Mouse (Mus musculus): ENCODE measurements around the gene C87436.

C87436 gene

GRCm38 (mm10) chr6:86426358-86426757 lies 11.8 kb upstream of the C87436 start, which contains the start of gene Gm44790:
Gene Gm44790 (plus strand): TSS chr6:86426658.
- no peak for DNase-seq (ENCODE audit: low read depth)

GRCm38 (mm10) chr6:86431531-86431930 lies 6.6 kb upstream of the C87436 start:
- no peak for DNase-seq (ENCODE audit: low read depth)

- DNase-seq (ENCODE audit: low read depth): no peak
Observed at GRCm38 (mm10) chr6:86433696-86434095, 4.5 kb upstream of the C87436 start.

GRCm38 (mm10) chr6:86437711-86438110 lies 463 bp upstream of the C87436 start:
- peak; percentile 51 for DNase-seq (ENCODE audit: low read depth)

GRCm38 (mm10) chr6:86439119-86439496 lies 934 bp downstream of the C87436 start:
- no peak for DNase-seq (ENCODE audit: low read depth)

- no peak for DNase-seq (ENCODE audit: low read depth)
Observed at GRCm38 (mm10) chr6:86439531-86439930, 1.4 kb downstream of the C87436 start.

- DNase-seq (ENCODE audit: low read depth): no peak
Observed at GRCm38 (mm10) chr6:86441571-86441970, 3.4 kb downstream of the C87436 start.

GRCm38 (mm10) chr6:86445551-86445950 lies 7.4 kb downstream of the C87436 start:
- DNase-seq (ENCODE audit: low read depth): no peak

GRCm38 (mm10) chr6:86446927-86447568 lies 8.9 kb downstream of the C87436 start:
- DNase-seq (ENCODE audit: low read depth): no peak

- no peak for DNase-seq (ENCODE audit: low read depth)
Observed at GRCm38 (mm10) chr6:86456727-86457126, 18.6 kb downstream of the C87436 start.

- DNase-seq (ENCODE audit: low read depth): no peak
Observed at GRCm38 (mm10) chr6:86463079-86463478, 24.9 kb downstream of the C87436 start.

GRCm38 (mm10) chr6:86471317-86471716 lies 33.1 kb downstream of the C87436 start:
- DNase-seq (ENCODE audit: low read depth): no peak

- no peak for DNase-seq (ENCODE audit: low read depth)
Observed at GRCm38 (mm10) chr6:86471760-86472099, 33.6 kb downstream of the C87436 start.

GRCm38 (mm10) chr6:86472100-86472955 lies 34.2 kb downstream of the C87436 start:
- peak; percentile 98 for DNase-seq (ENCODE audit: low read depth)

- DNase-seq (ENCODE audit: low read depth): no peak
Observed at GRCm38 (mm10) chr6:86473077-86473476, 34.9 kb downstream of the C87436 start.

GRCm38 (mm10) chr6:86474072-86474471 lies 35.9 kb downstream of the C87436 start:
- DNase-seq (ENCODE audit: low read depth): no peak

- no peak for DNase-seq (ENCODE audit: low read depth)
Observed at GRCm38 (mm10) chr6:86474646-86475181, 36.5 kb downstream of the C87436 start.

GRCm38 (mm10) chr6:86475462-86476167 lies 37.4 kb downstream of the C87436 start:
- DNase-seq (ENCODE audit: low read depth): no peak

GRCm38 (mm10) chr6:86476931-86477330 lies 38.8 kb downstream of the C87436 start:
- no peak for DNase-seq (ENCODE audit: low read depth)

- DNase-seq (ENCODE audit: low read depth): no peak
Observed at GRCm38 (mm10) chr6:86479311-86479710, 41.1 kb downstream of the C87436 start.

GRCm38 (mm10) chr6:86479816-86480188 lies 41.6 kb downstream of the C87436 start:
- DNase-seq (ENCODE audit: low read depth): no peak

GRCm38 (mm10) chr6:86480189-86480831 lies 42.1 kb downstream of the C87436 start:
- no peak for DNase-seq (ENCODE audit: low read depth)
